Comparison of ENCODE assay signal across 14 mouse cellular contexts in genomic region chr6:37416743-37417142, GRCm38 (mm10). TPM values are rescaled to one million over a fixed set of nuclear protein-coding genes. Genes with fewer than 3 reads are reported as not detected.
DNase-seq lines count a peak whose midpoint lies in the region; ATAC-seq lines count a peak whose summit lies in the region.
"Had no signal": no experiment of that assay in that cellular context is flagged by ENCODE, and none has a peak within 500 bp of the region (broad histone marks: within the 10 kb centered on the region; RNA-seq: fewer than 3 reads in every experiment).

No protein-coding gene starts in this region.

- DNase-seq in heart, postnatal 10 days: no peak
- no peak for DNase-seq in lung, postnatal 36 days
- no peak for DNase-seq in thymus, postnatal 14 days
- no peak for DNase-seq in urinary bladder, adult 2 months (ENCODE audit: low spot score)
- DNase-seq: adrenal gland, adult 2 months; cerebellum, adult 11 months; cerebellum, postnatal 36 days; liver, postnatal 0 days; right cerebral cortex, postnatal 14 days had no signal

- H3K9ac ChIP-seq in heart, embryonic 13.5 days: peak overlapping the region; percentile 15
- H3K9ac ChIP-seq in lung, embryonic 16.5 days (ENCODE audit: low read length): peak overlapping the region; percentile 3; the same call in 1 of the 2 replicates
- H3K9ac ChIP-seq in kidney, embryonic 16.5 days (replicated peaks; ENCODE audit: low read length): no peak overlapping the region
- H3K9ac ChIP-seq: forebrain, embryonic 12.5 days; liver, postnatal 0 days had no signal

- intact Hi-C loops in heart, postnatal 10 days (cut with DNase I): no loop called here

- H3K9me3 ChIP-seq in heart, embryonic 13.5 days: no peaks in the 10 kb centered on the region
- H3K9me3 ChIP-seq in lung, embryonic 16.5 days (ENCODE audit: control insufficient read depth, low read length): no peaks in the 10 kb centered on the region
- H3K9me3 ChIP-seq in kidney, embryonic 16.5 days (ENCODE audit: low read length): no peaks in the 10 kb centered on the region
- H3K9me3 ChIP-seq: forebrain, embryonic 12.5 days had no signal

- ATAC-seq in heart, embryonic 13.5 days (ENCODE audit: extremely low read depth, insufficient number of reproducible peaks, low FRiP score, low TSS enrichment): no peak
- ATAC-seq in lung, embryonic 16.5 days (ENCODE audit: low read depth): no peak
- peak; percentile 55 for ATAC-seq in kidney, embryonic 16.5 days (ENCODE audit: low FRiP score, low TSS enrichment)
- ATAC-seq: liver, postnatal 0 days; midbrain, embryonic 16.5 days had no signal

- peak overlapping the region; percentile 98 for H3K27ac ChIP-seq in heart, embryonic 13.5 days (replicated peaks)
- H3K27ac ChIP-seq in lung, embryonic 16.5 days (ENCODE audit: low read length): peak overlapping the region; percentile 34
- H3K27ac ChIP-seq in kidney, embryonic 16.5 days (ENCODE audit: low read length): peak overlapping the region; percentile 78
- H3K27ac ChIP-seq: forebrain, embryonic 12.5 days had no signal

- H3K4me1 ChIP-seq in heart, embryonic 13.5 days: peaks cover 94% of the 10 kb centered on the region
- H3K4me1 ChIP-seq in lung, embryonic 16.5 days (replicated peaks; ENCODE audit: control insufficient read depth, insufficient read depth, low read length): peaks cover 65% of the 10 kb centered on the region
- H3K4me1 ChIP-seq in kidney, embryonic 16.5 days (ENCODE audit: insufficient read depth, low read length): peaks cover 63% of the 10 kb centered on the region

- H3K27me3 ChIP-seq in heart, embryonic 13.5 days (replicated peaks): no peaks in the 10 kb centered on the region
- H3K27me3 ChIP-seq in lung, embryonic 16.5 days (ENCODE audit: control insufficient read depth, insufficient read depth, low read depth, low read length): no peaks in the 10 kb centered on the region
- H3K27me3 ChIP-seq in kidney, embryonic 16.5 days (ENCODE audit: insufficient read depth, low read length): no peaks in the 10 kb centered on the region
- H3K27me3 ChIP-seq: forebrain, embryonic 12.5 days had no signal

- H3K4me2 ChIP-seq in heart, embryonic 13.5 days: no peak overlapping the region
- no peak overlapping the region for H3K4me2 ChIP-seq in lung, embryonic 16.5 days (ENCODE audit: low read depth, low read length)
- no peak overlapping the region for H3K4me2 ChIP-seq in kidney, embryonic 16.5 days (replicated peaks; ENCODE audit: low read depth, low read length)
- H3K4me2 ChIP-seq: forebrain, embryonic 12.5 days had no signal

- H3K36me3 ChIP-seq in heart, embryonic 13.5 days: peaks cover 33% of the 10 kb centered on the region
- H3K36me3 ChIP-seq in lung, embryonic 16.5 days (ENCODE audit: control insufficient read depth, insufficient read depth, low read length): no peaks in the 10 kb centered on the region
- H3K36me3 ChIP-seq in kidney, embryonic 16.5 days (ENCODE audit: insufficient read depth, low read length): no peaks in the 10 kb centered on the region
- H3K36me3 ChIP-seq: forebrain, embryonic 12.5 days had no signal

- H3K4me3 ChIP-seq in heart, embryonic 13.5 days: no peak overlapping the region
- no peak overlapping the region for H3K4me3 ChIP-seq in lung, embryonic 16.5 days (ENCODE audit: low read length)
- H3K4me3 ChIP-seq in kidney, embryonic 16.5 days (ENCODE audit: low read length): no peak overlapping the region
- H3K4me3 ChIP-seq: forebrain, embryonic 12.5 days had no signal

- 68% methylated on average over 4 of the region's 4 CpGs for WGBS in heart, embryonic 13.5 days
- WGBS in lung, embryonic 16.5 days: 51% methylated on average over 4 of the region's 4 CpGs
- WGBS in kidney, embryonic 16.5 days: 45% methylated on average over 4 of the region's 4 CpGs

RNA-seq across cellular contexts. Expression of gene Creb3l2, which starts 25.2 kb away (rescaled TPM):
- polyA plus RNA-seq in heart, embryonic 13.5 days (2015; fragmentation: Nextera tagmentation; extraction: Ambion mirVana): 29.9 and 30.1 TPM in 2 replicates
- total RNA-seq in heart, postnatal 10 days (2021): 10 to 100 TPM; 40.0 to 42.0 TPM
- polyA plus RNA-seq in lung, embryonic 16.5 days (2015; fragmentation: Nextera tagmentation; extraction: Ambion mirVana): 27.8 and 31.1 TPM in 2 replicates
- 31.7 and 34.9 TPM in 2 replicates for polyA plus RNA-seq in kidney, embryonic 16.5 days (2015; fragmentation: Nextera tagmentation; extraction: Ambion mirVana)
- 35.0 and 42.5 TPM in 2 replicates for polyA plus RNA-seq in urinary bladder, adult 2 months (2012; rRNA removed)

Comparison
In these comparisons a context has a peak if more than half of its experiments do, and no peak if none do; other contexts are left out.
1. H3K27ac ChIP-seq: peak in every context shown above with its lines; median percentile 98 in heart, embryonic 13.5 days; 78 in kidney, embryonic 16.5 days; 34 in lung, embryonic 16.5 days.